Mouse (Mus musculus): Measurements from ENCODE around the gene Glra3. TPM values are rescaled to one million over a fixed set of nuclear protein-coding genes. Genes with fewer than 3 reads are reported as not detected.

Glra3 gene
- polyA plus RNA-seq (2012; rRNA removed): not detected in 2 replicates

DNA sequence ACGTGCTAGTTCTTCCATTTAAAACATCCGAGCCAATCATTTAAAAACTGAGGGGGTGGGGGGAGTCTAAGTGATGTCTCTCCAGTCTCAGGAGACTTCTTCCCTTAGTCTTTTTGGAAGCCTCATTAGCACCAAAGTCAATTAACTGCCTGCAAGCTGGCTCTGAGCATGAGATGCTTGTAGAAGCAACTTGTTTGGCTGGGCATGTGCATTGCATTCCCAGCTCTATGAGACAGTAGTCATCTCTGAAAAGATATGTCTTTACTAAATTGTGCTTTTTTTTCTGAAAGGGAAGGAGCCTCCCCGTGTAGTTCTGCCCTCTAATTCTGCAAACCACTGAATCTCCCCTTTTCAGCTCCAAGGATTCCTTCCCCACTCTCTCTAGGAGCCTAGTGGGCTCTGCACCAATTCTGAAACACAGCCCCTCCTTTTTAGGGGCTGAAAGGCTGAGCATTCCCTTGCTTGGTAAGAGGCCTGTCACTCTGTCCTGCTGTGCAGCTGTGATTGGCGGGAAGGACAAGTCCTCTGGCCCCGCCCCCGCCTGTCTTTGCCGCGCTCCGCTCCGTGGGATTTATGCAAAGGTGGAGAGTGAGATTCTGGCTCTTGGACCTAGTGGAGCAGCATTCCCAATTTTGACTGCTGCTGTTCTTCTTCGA is at the start of gene Glra3:
TSS of gene Glra3 (plus strand) at position 591 of the 656 bp plus-strand sequence.

DNA sequence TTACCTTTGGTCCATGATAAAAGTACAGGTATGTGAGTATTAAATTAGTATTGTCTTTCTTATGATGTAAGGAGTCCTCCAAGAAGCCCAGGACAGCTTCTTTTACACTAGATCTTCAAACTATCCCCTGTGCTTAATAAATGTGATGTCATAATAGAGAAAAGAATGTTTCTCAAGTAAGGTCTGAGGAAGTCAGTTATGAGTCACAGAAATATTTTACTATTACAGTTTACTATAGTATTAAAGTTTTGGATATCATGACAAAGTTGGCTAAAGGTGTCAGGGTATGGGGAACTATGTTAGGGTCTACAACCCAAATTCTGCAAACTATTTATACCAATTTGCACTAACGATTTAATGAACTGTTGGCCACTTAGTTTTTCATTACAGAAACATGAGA is 33.4 kb upstream of the Glra3 start, which contains the start of gene Adam29:
TSS of gene Adam29 (minus strand) at position 101 of the 400 bp plus-strand sequence.

Other genes with a start within 250 kb of the Glra3 start
- gene Adam29, start 33.5 kb upstream of the Glra3 start, polyA plus RNA-seq (2012; rRNA removed): not detected in 2 replicates